Mouse (Mus musculus) frontal cortex, adult 2 months (tissue): Measurements from ENCODE around the gene Pard6b. TPM values are rescaled to one million over a fixed set of nuclear protein-coding genes. Genes with fewer than 3 reads are reported as not detected.
"Not testable (repeated sequence)": the region's sequence is repeated elsewhere in the genome, so short reads cannot be mapped to it uniquely, and the experiment has no call there.

Source experiments
- DNase-seq, 2 experiments: peaks; one replicate each; pipeline ENCODE4 v3.0.0; 2022; ENCODE audit warnings: low spot score in 1 of 2; ENCODE audit errors: extremely low spot score in 1 of 2
- polyA plus RNA-seq: library from polyadenylated mRNA; depleted of rRNA; stranded (reverse); fragments of >200 nt; gene quantifications from 2 replicates; pipeline ENCODE4 v1.2.3, GENCODE M21; 2012; rRNA removed

Pard6b gene
- polyA plus RNA-seq, result 3.9 and 4.1 TPM in 2 replicates

DNA sequence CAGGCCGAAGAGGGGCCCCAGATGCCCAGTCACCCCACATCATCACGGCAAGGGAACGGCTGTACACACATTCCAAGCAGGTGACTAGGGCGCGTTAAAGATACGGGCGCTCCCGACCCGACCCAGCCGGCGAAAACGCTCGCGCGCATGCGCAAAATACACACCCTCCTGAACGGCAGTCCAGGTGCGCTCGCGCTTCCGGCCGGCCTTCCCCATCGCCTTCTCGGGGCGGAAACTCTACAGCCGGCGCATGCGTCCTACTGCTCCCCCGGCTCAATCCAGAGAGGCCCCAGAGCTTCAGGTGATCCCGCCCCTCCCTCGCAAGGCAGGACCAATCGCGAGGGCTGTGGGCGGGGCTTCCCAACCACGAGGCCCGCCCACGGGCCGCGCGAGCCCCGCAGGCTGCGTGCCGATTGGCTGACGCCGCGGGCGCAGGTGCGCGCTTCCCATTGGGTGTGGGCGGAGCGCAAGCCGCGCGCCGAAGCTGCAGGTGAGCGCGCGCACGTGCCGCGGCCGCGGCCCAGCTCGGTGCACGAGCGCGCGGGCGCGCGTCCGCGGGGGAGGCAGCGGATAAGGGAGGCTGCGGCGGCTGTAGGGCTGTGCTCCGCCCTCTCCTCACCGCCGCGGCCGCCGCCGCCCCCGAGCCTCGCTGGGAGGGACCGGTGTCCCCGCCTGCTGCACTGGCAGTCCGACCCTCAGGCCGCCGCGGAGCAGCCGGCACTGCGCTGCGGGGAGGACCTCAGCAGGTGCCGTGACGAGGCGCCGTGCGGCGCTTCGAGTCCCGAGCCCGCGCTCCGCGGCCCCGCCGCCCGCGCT is at the start of gene Pard6b:
Gene Pard6b, plus strand, starts transcription at position 574 of the 816 bp plus-strand sequence.
- DNase-seq, result peak; percentile 96 to 97

DNA sequence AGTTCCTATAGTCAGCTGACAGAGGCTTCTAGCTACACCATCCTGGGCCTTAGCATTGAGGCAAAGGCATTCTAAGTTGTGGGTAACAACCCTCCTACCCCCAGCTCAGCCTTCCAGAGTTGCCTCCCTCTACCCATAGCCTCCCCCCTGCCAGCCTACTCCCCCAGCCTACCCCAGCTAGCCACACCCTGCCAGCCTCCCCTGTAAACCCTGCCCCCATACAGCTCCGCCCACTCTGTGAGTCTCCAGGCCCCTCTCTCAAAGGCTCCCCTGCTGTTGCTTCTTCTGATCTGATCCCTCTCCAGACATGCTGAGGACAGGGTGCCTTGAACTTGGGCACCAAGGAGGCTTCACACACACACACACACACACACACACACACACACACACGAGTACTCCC is 49.0 kb upstream of the Pard6b start:
- no peak for DNase-seq

- DNase-seq, result no peak
These were observed 46.9 kb upstream of the Pard6b start for GRCm38 (mm10) chr2:168033905-168034304.

DNA sequence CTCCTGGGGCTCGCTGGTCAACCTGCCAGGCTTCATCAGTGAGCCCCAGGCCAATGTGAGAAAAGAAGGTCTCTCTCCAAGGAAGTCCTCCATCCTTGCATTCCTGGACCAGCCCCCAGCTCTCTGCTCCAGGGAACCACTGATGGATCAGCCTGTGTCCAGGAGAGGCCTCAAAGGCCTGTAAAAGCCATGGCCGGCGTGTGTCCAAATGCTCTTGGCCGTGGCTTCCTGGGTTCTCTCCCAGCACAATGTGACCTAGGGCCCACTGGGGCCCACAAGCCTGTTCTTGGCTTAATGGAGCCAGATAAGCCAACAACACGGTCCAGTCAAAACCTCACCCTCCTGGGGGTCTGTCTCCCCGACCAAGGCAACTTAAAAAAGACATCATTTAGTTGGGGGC is 44.9 kb upstream of the Pard6b start:
- DNase-seq, result no peak

DNA sequence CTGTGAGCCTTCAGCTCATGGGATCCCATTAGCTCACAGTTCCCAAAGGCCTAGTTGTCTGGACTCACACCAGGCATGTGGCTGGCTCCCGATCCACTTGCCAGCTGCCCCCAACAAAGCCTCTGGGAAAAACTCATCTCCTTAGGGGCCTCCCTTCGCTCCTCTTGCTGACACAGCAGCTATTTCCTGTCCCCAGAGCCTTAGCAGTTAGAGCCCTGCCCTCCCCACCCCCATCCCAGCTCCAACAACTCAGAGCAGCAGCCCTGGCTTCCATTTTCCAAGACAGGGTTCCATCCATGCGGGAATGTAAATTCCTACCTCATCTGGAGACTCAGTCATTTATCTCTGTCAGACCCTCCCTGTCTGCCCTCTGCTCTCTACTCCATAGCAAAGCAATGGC is 43.7 kb upstream of the Pard6b start:
- DNase-seq, result no peak

GRCm38 (mm10) chr2:168040751-168041150 is 40.1 kb upstream of the Pard6b start:
- DNase-seq, result no peak

- DNase-seq, result no peak
These were observed 38.8 kb upstream of the Pard6b start for GRCm38 (mm10) chr2:168042019-168042418.

DNA sequence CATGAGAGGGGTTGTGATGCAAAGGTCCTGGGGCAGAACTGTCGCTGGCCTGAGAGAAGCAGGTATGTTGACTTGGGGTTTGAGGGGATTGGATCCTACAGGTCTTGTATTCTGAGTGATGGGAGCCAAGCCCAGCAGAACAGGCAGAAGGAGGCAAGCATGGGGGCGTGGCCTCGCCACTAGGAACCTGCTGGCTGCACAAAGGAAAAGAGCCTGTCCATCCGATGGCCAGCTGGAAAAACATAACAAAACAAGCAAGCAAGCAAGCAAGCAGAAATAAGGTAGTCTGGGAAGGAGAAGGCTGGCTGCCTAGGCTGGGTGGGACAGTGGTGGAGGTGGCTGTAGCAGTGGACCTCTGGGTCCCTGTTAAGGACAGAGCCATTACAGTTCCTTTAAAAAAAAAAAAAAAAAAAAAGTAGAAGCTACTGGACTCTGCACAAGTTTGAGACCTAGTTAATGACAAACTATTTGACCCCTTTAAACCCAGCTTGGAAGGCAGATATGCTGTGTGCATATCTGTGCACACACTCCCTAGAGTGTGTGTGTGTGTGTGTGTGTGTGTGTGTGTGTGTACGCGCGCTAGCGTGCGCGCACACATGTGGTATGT is 36.0 kb upstream of the Pard6b start:
- no peak for DNase-seq

DNA sequence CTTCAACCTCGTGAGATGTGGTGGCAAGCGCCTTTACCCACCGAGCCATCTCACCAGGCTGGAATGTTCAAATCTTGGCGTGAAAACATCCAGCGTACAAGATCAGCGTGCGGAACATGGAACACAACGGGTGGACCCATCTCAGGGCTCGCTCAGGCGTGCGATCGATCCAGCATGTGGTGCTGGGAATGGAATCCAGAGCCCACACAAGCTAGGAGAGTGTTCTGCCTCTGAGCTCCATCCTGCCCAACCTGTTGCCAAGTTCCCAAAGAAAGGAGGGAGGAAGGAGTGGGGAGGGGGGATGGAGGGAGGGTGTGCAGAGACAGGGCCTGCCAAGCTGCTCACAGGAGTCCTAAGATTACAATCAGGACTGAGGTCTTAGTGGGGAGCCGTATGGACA is 35.4 kb upstream of the Pard6b start:
- DNase-seq, result no peak

DNA sequence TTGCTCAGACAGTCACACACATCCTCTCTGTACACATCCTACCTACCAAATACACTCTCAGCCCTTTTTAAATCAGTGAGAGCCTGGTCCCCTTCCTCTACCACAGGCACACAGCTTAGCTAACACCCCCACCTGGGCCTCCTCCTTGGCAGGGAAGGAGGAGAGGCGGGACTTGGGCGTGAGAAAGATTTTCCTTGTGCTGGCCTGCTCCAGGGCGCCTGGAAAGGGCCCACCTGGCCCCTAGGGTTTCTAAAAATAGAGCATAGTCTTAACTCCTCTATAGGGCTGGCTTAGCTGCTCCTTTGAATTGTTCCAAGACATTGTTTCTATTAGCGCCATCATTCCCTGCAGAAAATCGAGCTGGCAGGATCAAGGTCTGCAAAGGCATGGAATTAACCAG is 35.0 kb upstream of the Pard6b start:
- no peak for DNase-seq

DNA sequence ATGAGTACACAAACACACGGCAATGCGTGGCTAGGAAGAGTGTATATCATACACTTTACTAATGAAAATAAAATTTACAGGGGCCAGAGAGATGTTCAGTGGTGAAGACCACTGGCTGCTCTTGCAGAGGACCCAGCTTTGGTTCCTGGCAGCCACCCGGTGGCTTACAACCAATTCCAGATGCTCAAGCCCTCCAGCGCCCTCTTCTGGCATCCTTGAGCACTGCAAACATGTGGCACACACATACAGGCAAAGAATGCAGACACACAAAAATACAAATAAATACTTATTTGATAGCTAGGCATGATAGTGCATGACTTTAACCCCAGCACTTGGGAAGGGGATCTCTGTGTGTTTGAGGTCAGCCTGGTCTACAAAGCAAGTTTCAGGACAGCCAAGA is 34.3 kb upstream of the Pard6b start:
- DNase-seq, result no peak

- DNase-seq, result no peak
These were observed 31.7 kb upstream of the Pard6b start for GRCm38 (mm10) chr2:168049002-168049635.

- DNase-seq, result no peak
These were observed 30.5 kb upstream of the Pard6b start for GRCm38 (mm10) chr2:168050000-168050942.

- DNase-seq, result no peak
These were observed 28.6 kb upstream of the Pard6b start for GRCm38 (mm10) chr2:168052156-168052555.

DNA sequence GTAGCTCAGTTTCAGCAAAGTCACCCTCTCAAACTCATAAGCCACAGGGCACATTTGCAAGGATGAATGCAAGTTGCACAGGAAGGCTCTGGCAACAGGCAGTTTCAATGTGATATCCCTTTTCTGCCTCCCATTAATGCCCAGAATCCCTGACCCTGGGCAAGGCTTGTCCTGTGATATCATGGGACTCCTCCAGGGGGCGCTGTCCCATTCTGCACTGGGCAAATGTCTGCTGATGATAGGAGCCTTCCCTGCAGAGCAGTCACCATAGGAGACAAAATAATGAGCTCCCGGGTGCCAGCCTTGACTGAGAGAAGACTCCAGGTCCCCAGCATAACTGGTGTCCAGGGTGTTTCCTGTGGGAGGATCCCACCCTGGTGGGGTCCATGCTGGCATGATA is 28.1 kb upstream of the Pard6b start:
- peak in 1 of 2 experiments; percentile 30 for DNase-seq

DNA sequence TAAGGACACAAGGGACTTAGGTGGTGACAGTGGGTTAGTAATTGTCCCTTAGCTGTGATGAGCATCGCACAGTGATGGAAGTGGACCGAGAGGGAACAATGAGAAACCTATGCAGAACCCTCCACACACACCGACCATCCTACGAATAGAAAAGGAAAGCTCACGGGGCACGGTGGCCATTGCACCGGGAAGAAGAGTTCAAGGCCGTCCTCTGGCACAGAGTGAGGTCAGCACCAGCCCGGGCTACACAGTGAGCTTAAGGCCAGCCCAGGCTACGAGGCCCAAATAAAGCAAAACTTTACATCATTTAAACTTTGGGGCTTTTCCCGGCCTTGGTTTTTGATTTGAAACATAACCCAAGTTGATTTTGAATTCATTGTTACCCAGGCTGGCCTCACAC is 26.7 kb upstream of the Pard6b start:
- DNase-seq, result no peak

DNA sequence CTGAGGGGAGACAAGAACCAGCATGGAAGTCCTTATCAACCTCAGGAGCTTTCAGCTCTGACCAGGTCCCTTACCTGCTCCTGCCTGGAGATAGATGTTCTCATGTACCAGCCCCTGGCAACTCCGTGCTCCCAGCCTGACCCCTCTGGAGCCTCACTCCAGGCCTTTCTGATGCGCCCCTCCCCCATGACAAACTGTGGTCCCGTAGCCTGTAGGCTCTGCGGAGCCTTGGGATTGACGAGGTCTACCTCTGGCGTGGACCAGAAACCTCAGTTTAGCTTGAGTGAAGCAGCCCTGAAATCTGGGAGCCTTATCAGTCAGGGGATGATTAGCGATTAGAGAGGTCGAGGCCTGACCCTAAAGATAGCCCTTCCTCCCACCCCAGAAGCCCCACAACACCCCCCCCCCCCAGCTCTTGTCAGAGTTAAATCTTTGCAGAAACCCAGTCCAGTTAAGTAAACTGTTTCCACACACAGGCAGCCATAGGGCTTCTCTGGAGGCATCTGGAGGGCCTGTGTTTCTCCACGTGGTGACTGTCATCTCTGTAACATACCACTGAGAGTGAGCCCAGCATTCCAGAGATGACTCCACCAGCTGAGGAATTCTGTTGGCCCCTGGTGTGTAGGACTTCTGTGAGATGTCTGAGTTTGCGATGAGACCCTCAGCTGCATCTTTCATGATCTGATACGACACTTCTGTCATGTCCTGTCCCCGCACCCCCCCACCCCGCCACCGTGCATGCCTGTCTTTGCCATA is 24.7 kb upstream of the Pard6b start:
- DNase-seq, result no peak

DNA sequence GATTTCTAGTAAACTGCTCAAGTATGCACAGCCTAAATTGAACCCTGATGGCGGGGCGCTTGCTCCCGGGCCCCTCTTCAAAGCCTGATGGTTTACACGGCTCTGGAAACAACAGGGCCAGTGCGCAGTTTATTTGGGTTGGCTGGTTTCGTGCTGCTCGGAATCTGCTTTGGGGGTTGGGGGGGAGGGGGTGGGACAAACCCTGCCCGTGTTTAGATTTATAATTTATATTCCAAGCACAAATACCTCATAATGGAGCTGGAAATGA is 24.2 kb upstream of the Pard6b start:
- DNase-seq, result no peak

- DNase-seq, result not testable (repeated sequence)
These were observed 22.9 kb upstream of the Pard6b start for GRCm38 (mm10) chr2:168057876-168058275.

- DNase-seq, result no peak
These were observed 22.2 kb upstream of the Pard6b start for GRCm38 (mm10) chr2:168058488-168059199.
